Mouse (Mus musculus) brain, embryonic 18.5 days (tissue): ENCODE data around the gene Sorbs2.
"Not testable (repeated sequence)": the region's sequence is repeated elsewhere in the genome, so short reads cannot be mapped to it uniquely, and the experiment has no call there.

Experiments
- DNase-seq: peaks from one replicate; pipeline ENCODE4 v3.0.0-alpha.2; 2012; ENCODE audit warnings: low read depth, low spot score

Gene Sorbs2

DNA sequence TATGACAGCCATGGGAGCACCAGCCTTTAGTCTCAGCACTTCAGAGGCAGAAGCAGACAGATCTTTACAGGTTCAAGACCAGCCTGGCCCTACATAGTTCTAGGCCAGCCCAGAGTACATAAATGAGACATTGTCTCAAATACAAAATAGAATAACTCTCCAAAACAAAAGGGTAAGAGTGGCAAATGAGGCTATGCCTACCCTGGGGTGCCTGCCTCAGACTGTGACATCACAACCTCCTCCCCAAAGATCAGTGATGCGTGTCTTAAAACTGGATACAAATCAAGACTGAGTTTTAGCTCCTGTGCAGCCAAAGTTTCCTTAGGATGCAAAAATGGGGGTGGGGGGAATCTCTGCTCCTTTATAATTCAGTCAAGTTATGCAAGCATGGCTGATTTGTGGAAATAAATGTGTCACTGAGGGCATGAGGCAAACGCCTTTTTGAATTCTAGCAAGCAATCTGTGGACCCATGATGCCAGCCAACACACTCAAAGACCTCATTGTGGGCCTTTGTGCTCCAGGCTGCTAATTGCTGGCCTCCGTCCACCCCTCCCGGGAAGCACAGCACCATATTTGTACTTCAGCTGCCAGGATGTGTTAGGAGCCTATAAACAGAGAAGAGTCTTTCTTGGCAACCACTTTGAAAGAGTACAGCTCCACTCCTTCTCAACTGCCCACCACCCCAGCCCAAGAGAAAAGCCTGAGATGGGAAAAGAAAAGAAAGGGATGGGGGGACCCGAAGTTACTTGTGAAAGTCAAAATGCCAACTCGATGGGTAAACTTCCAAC lies 336.7 kb downstream of the Sorbs2 start:
- DNase-seq = peak; percentile 74

DNA sequence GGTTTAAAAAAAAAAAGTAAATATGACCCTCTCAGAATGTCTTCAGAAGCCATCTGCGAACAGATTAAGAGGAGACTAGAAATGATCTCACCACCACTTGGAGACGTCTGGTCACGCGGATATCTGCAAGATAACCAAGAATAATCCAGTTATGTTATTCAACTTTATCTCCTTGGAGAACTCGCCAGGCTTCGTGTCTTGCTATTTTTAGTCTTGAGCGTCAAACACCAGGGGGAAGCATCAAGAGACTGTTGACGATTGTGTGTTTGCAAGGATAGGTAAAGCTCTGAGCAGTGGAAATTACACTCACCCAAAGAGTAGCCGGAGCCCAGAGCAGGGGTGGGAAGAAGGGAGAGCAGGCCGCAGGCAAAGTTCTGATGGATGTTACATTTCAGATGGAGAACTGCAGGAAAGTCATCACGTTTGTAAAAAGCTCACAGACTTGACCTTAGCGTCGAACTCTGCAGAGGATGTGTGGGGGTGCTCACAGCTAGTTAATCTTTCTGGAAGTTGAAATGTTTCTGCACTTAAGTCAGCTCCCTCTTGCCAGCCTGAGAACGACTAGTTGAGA lies 337.4 kb downstream of the Sorbs2 start:
- DNase-seq = no peak

DNA sequence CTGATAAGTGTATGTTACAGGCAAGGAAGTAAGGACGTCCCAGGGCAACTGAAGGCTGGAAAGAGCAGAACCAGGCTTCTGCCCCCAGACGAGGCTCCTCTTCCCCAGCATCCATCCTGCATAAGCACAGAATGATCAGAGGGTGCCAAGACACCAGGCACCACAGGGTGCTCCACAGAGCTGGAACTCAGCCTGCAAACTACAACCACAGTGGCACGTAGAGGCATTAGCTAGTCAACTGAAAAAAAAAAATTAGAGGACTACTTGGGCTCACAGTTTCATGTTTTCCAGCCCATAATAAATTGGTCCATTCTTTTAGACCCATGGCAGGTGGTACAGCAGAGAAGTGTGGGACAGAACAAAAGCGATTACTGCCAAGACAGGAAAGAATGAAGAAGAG lies 338.3 kb downstream of the Sorbs2 start:
- DNase-seq = no peak

- DNase-seq = no peak
These were observed 347.5 kb downstream of the Sorbs2 start for GRCm38 (mm10) chr8:45855118-45855517.

DNA sequence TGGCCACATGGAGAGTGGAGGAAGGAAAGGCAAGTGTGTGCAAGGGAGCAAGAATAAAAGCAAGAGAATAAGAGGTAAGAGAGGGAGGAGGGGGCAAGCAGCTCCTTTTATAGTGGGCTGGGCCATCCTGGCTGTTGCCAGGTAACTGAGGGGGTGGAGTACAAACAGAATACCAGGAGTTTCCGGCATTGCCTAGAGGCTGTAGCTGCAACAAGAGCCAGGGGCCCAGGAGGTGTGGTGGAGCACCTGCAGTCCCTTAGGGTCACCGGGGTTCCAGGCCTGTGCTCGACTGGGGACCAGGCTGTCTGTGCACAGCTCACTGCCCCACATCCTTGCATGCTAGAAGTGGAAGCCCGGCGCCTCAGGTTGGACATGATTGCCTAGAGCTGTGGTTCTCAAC lies 350.1 kb downstream of the Sorbs2 start:
- no peak for DNase-seq

DNA sequence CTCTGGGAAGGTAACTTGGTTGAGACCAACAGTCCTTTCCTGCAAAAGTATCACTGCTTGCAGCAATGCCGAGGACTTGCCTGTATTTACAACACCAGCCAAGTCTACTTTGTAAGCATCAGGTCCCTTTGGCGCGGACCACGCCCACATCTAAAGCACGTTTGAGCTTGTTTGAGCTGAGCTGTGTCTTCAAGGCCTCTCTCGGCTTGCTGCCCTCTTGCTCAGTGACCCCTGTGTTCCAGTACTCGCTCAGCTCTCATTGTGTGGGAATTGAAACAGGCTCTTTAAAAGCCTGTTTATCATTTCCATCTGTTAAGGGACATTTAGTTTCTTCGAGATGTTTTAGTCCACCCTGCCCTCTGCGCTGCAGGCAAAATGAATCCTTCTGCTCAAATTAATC lies 350.8 kb downstream of the Sorbs2 start:
- no peak for DNase-seq

DNA sequence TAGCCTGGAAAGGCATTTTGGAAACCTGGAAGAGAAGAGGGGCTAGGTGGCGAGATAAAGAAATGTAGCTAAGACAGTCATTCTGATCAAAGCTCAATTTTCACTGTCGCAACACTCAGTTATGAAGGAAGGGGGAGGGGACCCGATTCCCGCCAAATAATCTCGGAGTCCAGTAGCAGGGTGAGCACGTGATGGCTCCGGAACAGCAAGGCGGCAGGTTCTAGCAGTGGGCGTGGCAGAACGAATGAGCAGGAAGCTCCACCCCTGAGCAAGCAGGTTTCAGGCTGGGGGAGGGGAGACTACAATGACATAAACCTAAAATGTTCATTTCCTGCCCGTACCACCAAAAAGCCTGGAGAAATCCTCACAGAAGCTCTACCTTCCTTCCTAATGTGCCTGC lies 364.0 kb downstream of the Sorbs2 start:
- DNase-seq = not testable (repeated sequence)

GRCm38 (mm10) chr8:45872077-45872476 lies 364.5 kb downstream of the Sorbs2 start:
- no peak for DNase-seq

DNA sequence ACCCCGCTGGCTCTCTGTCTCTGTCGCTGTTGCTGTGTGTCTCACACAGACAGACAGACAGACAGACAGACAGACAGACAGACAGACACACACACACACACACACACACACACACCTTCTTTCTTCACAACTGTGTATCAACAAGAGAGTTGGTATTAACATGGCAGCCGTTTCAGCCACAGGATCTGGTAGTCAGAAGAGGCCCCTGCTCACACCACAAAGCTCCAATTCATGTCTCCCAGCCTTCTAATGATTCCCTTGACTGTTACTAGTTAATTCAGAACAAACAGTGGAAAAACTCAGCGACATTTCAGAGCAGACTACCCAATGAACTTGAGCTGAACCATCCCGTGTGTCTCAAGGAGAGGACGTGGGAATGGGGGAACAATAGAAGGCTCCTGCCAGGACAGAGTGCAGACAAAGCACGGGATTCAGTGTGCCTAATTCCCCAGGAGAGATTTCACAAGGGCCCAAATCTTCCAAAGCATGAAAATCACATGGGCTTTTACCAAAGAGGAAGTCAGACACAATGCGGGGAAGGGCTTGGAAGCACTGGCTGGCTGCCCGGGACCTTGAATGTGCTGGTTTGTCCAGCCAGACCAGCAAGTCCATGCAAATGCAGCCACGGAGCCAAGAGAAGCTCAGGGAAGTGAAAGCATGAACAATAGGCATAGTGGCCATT lies 367.5 kb downstream of the Sorbs2 start:
- peak; percentile 42 for DNase-seq

GRCm38 (mm10) chr8:45876397-45876796 lies 368.8 kb downstream of the Sorbs2 start:
- no peak for DNase-seq
